Mouse (Mus musculus) forebrain, embryonic 11.5 days (tissue): ENCODE measurements around the gene Gata5. TPM values are rescaled to one million over a fixed set of nuclear protein-coding genes. Genes with fewer than 3 reads are reported as not detected.

Source experiments
- ATAC-seq: fragments of 200-750 bp; cut with Nextera tagmentation; replicated peaks from 2 replicates; pipeline ENCODE4 v1.8.0; 2017; ENCODE audit warnings: moderate TSS enrichment; ENCODE audit not compliant: low FRiP score
- DNase-seq: peaks from one replicate; pipeline ENCODE4 v3.0.0-alpha.2; 2017; ENCODE audit warnings: low spot score
- H3K27ac ChIP-seq: fragments of 300-500 bp; sonication (generic); 2 replicates; pipeline ENCODE4 v1.5.1; 2014; ENCODE audit warnings: low read depth, low read length
- H3K27me3 ChIP-seq: fragments of 300-500 bp; sonication (generic); 2 replicates; pipeline ENCODE4 v1.6.1; 2014; ENCODE audit warnings: mild to moderate bottlenecking, low read length, mixed read lengths; ENCODE audit not compliant: control insufficient read depth, insufficient read depth
- H3K36me3 ChIP-seq: fragments of 300-500 bp; sonication (generic); 2 replicates; pipeline ENCODE4 v1.6.1; 2014; ENCODE audit warnings: mild to moderate bottlenecking, low read length, moderate library complexity, mixed read lengths; ENCODE audit not compliant: control insufficient read depth, insufficient read depth
- H3K4me1 ChIP-seq: fragments of 300-500 bp; sonication (generic); replicated peaks from 2 replicates; pipeline ENCODE4 v1.6.1; 2014; ENCODE audit warnings: low read length, mixed read lengths; ENCODE audit not compliant: control insufficient read depth, insufficient read depth
- H3K4me2 ChIP-seq: fragments of 300-500 bp; sonication (generic); 2 replicates; pipeline ENCODE4 v1.6.1; 2014; ENCODE audit warnings: low read depth, mild to moderate bottlenecking, low read length, moderate library complexity, mixed read lengths; ENCODE audit not compliant: severe bottlenecking
- H3K4me3 ChIP-seq: fragments of 300-500 bp; sonication (generic); 2 replicates; pipeline ENCODE4 v1.5.1; 2014; ENCODE audit warnings: low read depth, low read length
- H3K9ac ChIP-seq: fragments of 300-500 bp; sonication (generic); 2 replicates; pipeline ENCODE4 v1.6.1; 2014; ENCODE audit warnings: low read length
- H3K9me3 ChIP-seq: fragments of 300-500 bp; sonication (generic); 2 replicates; pipeline ENCODE4 v1.6.1; 2016; ENCODE audit warnings: low read length, mixed read lengths; ENCODE audit not compliant: control insufficient read depth
- WGBS: fragments of 180-500 bp; shearing (Covaris S2); extraction: QIAGEN DNeasy Blood & Tissue Kit; methylation state at CpG from one replicate; pipeline ENCODE4 v1.1.7; 2014; 5-methylcytosine and 5-hydroxymethylcytosine counted together
- polyA plus RNA-seq: library from polyadenylated mRNA; unstranded; fragments of >200 nt; fragmentation: Nextera tagmentation; extraction: Ambion mirVana; gene quantifications from 2 replicates; pipeline ENCODE4 v1.2.1, GENCODE M21; 2014

Gata5 gene
- polyA plus RNA-seq, 1 experiment from 2014 or later = 0.05 TPM

DNA sequence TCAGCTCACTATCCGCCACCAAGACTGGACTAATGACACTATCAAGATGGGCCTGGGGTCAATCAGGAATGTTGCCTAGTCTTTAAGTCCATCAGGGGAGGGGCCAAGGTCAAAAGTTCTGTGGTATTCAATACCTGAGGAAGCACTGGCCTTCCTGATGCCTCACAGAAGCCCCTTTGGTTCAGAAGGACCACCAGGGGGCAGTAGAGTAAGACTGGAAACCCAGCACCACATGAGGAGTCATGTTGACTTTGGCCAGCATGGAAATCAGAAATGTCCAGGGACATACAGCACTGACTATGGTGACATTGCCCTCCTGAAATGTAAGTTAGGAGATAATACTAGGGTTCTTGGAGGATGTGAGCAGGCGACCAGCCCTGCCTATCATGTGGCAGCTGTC lies 16.2 kb upstream of the Gata5 start:
- ATAC-seq (no peak), DNase-seq (no peak)
- Histone ChIP-seq H3K9ac (no peak overlapping the region), H3K4me1 (0 out of 2 replicates have a peak, but pooled peaks cover 2% of the 10 kb centered on the region), H3K4me2 (no peak overlapping the region), H3K4me3 (no peak overlapping the region), H3K27ac (no peak overlapping the region), H3K36me3 (no peaks in the 10 kb centered on the region), H3K9me3 (no peaks in the 10 kb centered on the region), H3K27me3 (no peaks in the 10 kb centered on the region)
- WGBS = 45% methylated on average over 2 of the region's 2 CpGs

DNA sequence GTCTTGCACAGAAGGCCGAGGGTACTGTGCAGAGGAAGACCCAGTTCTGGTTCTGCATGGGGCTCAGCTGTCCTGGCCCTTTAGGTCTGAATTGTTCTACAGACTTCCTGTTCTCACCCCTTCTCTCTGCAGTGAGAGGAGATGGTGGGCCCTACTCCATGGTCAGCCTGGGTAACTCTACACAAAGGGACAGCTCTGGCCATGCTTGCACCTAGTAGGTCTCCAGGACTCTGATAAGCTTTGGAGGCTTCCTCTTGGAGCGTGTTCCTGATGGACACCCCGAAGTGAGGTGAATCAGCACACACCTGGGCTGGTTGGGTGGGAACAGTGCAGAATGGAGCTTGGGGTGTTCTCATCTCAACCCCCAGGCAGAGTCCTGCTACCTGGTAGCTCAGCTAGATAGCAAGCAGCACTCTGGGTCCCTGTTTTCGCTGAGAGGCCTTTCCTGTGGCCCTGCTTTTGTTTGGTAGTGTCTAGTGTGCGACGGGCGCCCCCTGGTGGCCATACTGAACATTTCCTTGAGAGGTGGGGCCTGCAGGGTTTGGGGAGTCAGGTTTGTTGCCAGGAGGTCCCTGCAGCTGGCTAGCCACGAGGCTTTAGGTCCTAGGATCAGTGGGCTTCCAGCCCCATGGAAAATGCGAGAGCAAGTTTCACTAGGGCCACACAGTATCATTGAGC lies 12.5 kb upstream of the Gata5 start:
- 25% methylated on average over 9 of the region's 9 CpGs for WGBS
- Histone ChIP-seq H3K4me3 (no peak overlapping the region), H3K9ac (no peak overlapping the region; the same call in 1 of the 2 replicates), H3K27me3 (no peaks in the 10 kb centered on the region), H3K36me3 (no peaks in the 10 kb centered on the region), H3K27ac (no peak overlapping the region), H3K9me3 (no peaks in the 10 kb centered on the region), H3K4me1 (0 out of 2 replicates have a peak, but pooled peaks cover 2% of the 10 kb centered on the region), H3K4me2 (no peak overlapping the region)
- peak; percentile 78 for ATAC-seq
- DNase-seq = peak; percentile 93

DNA sequence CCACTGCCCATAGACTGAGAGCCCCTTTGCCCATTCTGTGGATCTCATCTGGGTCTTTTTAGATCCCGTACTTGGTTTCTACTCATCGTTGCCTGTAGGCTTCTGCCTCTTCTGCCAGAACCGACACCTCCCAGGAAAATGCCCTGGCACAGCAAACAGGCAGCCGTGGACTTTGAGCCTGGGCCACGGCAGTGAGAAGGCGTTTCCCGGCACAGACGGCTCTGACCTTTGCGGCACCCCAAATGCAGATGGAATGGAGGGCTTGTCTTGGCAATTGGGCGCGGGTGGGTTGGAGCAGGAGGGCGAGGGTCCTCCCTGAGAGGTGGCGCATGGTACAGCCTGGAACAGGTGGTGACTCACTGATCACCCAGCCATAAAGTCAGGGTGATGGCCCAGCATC lies 8.6 kb upstream of the Gata5 start:
- no peak overlapping the region for H3K9ac ChIP-seq
- H3K9me3 ChIP-seq = no peaks in the 10 kb centered on the region
- ATAC-seq = no peak
- H3K4me3 ChIP-seq = no peak overlapping the region
- H3K27ac ChIP-seq = no peak overlapping the region
- no peaks in the 10 kb centered on the region for H3K27me3 ChIP-seq
- no peak overlapping the region for H3K4me2 ChIP-seq
- H3K4me1 ChIP-seq = 0 out of 2 replicates have a peak, but pooled peaks cover 2% of the 10 kb centered on the region
- DNase-seq = no peak
- no peaks in the 10 kb centered on the region for H3K36me3 ChIP-seq
- WGBS = 89% methylated on average over 13 of the region's 13 CpGs

DNA sequence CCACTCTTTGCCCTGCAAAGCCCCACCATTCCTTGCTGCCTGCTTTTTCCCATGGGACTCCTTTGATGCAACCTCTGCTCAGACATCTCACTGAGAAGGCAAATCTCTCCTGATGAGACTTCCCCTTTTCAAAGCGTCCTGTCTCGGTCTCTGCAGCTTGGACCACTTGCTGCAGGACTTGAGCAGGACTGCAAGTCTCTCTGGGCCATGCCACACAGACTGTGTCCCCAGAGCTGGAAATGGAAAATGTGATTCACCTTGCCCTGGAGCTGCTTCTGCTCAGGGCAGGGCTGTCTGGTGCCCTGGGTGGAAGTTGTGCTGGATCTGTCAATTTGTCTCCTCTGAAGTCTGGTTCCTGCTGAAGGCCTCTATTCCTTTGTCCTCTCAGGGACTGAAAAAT lies 7.7 kb upstream of the Gata5 start:
- H3K9me3 ChIP-seq = no peaks in the 10 kb centered on the region
- no peaks in the 10 kb centered on the region for H3K27me3 ChIP-seq
- no peak overlapping the region for H3K9ac ChIP-seq
- no peak overlapping the region for H3K27ac ChIP-seq
- DNase-seq (no peak), ATAC-seq (no peak)
- H3K4me2 ChIP-seq = no peak overlapping the region
- H3K4me1 ChIP-seq = 0 out of 2 replicates have a peak, but pooled peaks cover 2% of the 10 kb centered on the region
- 64% methylated on average over 2 of the region's 2 CpGs for WGBS
- H3K4me3 ChIP-seq = no peak overlapping the region
- no peaks in the 10 kb centered on the region for H3K36me3 ChIP-seq

DNA sequence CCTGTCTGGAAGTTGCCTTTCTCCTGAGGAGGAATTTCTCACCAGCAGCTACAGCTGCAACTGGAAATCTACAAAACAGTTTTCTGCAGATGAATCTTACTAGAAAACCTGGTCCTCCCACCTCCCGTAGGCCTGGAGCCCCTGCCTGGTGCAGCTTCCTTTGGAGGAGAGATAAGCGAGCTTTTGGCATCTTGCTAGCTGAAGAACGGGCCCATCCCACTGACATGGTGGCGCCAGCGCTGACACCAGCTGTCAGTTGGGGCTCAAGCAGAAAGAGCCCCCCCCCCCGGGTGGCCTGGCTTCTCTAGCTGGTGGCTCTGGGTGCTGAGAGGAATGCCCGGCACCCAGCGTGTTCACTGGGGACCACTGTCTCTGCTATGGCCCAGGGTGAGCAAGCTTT lies 6.7 kb upstream of the Gata5 start:
- no peak overlapping the region for H3K27ac ChIP-seq
- H3K36me3 ChIP-seq = no peaks in the 10 kb centered on the region
- peaks cover under 1% of the 10 kb centered on the region; the same call in 1 of the 2 replicates for H3K27me3 ChIP-seq
- H3K9ac ChIP-seq = no peak overlapping the region
- no peak overlapping the region for H3K4me2 ChIP-seq
- WGBS = 65% methylated on average over 8 of the region's 8 CpGs
- H3K9me3 ChIP-seq = no peaks in the 10 kb centered on the region
- no peak overlapping the region for H3K4me3 ChIP-seq
- DNase-seq = no peak
- no peaks in the 10 kb centered on the region for H3K4me1 ChIP-seq
- no peak for ATAC-seq

DNA sequence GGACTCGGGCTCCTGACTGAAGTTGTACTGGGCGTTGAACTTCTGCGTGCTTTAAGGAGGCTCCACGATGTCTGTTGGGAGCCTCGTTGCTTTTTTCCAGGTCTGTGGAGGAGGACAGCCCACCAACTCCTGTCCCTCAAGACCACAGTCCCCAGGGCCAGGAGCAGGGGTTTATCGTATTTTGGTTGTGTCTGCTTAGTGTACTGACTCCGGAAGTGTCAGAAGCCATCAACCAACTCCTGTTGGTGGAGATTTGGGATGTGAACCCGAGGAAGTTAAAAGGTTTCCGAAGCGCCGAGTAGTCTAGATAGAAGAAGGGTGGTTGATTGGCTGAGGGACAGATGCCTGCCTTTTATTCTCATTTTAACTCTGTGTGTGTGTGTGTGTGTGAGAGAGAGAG lies 5.4 kb upstream of the Gata5 start:
- no peaks in the 10 kb centered on the region for H3K4me1 ChIP-seq
- H3K36me3 ChIP-seq = no peaks in the 10 kb centered on the region
- H3K9me3 ChIP-seq = no peaks in the 10 kb centered on the region
- 78% methylated on average over 11 of the region's 11 CpGs for WGBS
- ATAC-seq (no peak), DNase-seq (no peak)
- no peak overlapping the region for H3K27ac ChIP-seq
- no peak overlapping the region for H3K9ac ChIP-seq
- H3K27me3 ChIP-seq = peaks cover 14% of the 10 kb centered on the region
- H3K4me2 ChIP-seq = no peak overlapping the region
- H3K4me3 ChIP-seq = no peak overlapping the region

DNA sequence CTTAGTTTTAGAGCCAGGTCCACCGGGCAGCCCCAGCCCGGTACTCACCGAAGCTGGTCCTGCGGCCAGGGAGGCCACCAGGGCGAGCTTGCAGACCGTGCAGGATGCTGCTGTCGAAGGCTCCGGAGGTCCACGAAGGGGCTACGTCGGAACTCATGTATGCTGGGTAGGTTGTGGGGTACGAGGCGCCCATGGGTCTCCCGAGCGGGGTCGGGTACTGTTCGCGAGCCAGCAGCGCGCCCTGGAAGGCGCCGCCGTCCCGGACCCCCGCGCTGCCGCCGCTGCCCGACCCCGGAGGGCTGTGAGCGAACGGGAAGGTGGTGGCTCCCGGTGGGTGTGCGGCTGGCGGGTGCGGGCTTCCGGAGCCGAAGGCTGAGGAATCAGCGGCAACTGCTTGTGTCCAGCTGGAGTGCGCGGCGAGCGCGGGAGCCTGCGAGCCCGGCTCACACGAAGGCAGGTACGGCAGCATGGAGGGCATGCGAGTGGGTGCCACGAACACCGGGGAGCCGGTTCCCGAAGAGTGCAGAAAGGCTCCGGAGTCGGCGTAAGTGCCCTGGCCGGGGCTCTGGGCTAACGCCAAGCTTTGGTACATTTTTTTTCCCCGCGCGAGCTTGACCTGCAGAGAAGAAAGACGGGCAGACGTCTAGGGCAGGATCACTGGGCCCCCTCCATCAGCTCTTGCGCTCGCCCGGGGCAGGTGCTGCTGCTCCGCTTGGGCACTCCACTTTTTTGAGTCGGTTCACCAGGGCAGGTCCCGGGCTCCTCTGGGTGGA lies 535 bp downstream of the Gata5 start:
- Histone ChIP-seq H3K36me3 (no peaks in the 10 kb centered on the region), H3K9ac (no peak overlapping the region; the same call in 1 of the 2 replicates), H3K4me1 (peaks cover 11% of the 10 kb centered on the region), H3K27me3 (peaks cover 41% of the 10 kb centered on the region), H3K4me2 (peak overlapping the region; percentile 59), H3K9me3 (no peaks in the 10 kb centered on the region), H3K4me3 (peak overlapping the region; percentile 29), H3K27ac (no peak overlapping the region)
- peak; percentile 7; the same call in 1 of the 2 replicates for ATAC-seq
- no peak for DNase-seq
- 1% methylated on average over 68 of the region's 69 CpGs for WGBS

DNA sequence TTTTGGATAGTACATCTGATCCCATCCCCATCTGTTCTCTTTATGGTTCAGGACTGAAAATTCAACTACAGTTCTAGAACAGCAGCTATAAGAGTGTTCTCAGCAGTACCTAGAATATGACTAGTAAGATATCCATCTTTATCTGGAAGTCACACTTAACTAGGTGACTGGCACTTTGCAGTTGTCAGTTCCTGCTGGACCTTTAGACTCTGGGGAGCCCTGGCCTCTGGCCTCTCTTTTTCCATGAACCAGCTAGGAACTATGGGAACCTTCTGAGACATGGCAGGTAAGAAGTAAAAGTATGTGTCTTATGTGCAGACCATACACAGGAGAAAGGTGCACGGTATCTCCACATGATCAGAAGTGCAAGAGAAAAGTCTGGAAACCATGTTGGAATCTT lies 5.0 kb downstream of the Gata5 start:
- no peak overlapping the region for H3K4me3 ChIP-seq
- H3K27me3 ChIP-seq = peaks cover 24% of the 10 kb centered on the region
- ATAC-seq (no peak), DNase-seq (no peak)
- H3K9me3 ChIP-seq = no peaks in the 10 kb centered on the region
- WGBS = 90% methylated on average over 1 of the region's 1 CpGs
- peaks cover 10% of the 10 kb centered on the region for H3K4me1 ChIP-seq
- H3K9ac ChIP-seq = no peak overlapping the region
- H3K27ac ChIP-seq = no peak overlapping the region
- H3K4me2 ChIP-seq = no peak overlapping the region
- no peaks in the 10 kb centered on the region for H3K36me3 ChIP-seq
